Mouse (Mus musculus): ENCODE data around the gene Ints6. TPM values are rescaled to one million over a fixed set of nuclear protein-coding genes. Genes with fewer than 3 reads are reported as not detected.

Gene Ints6
- polyA plus RNA-seq, 1 experiment, result 3.7 TPM

DNA sequence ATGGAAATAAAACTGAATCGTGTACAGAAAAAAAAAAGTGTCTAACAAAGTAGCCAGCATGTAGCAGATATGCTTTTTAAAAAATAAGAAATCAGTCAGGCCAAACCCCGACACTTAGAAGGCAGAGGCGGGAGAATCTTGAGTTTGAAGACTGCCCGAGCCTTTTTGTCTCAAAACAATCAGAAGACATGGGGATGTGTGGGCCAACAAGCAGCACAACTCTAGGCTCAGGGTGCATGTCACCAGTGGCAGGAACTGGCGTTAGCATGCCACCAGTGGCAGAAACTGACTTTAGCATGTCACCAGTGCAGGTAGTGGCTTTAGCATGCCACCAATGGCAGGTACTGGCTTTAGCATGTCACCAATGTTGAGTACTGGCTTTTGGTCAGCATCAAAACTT, 121.4 kb downstream of the Ints6 start:
- Histone ChIP-seq H3K4me1 (no peaks in the 10 kb centered on the region), H3K36me3 (replicated peaks; ENCODE audit: low read length) (no peaks in the 10 kb centered on the region), H3K9me3 (peaks cover 2% of the 10 kb centered on the region; the same call in 1 of the 2 replicates), H3K4me3 (replicated peaks) (no peak overlapping the region), H3K27me3 (replicated peaks) (peaks cover 24% of the 10 kb centered on the region)
- TF ChIP-seq FLI1 (IDR thresholded peaks at IDR 0.05; ENCODE audit: low read length) (no peak), GATA1 (IDR thresholded peaks at IDR 0.05; ENCODE audit: borderline replicate concordance, low read length) (no peak)

GRCm38 (mm10) chr14:62639111-62639510, 121.9 kb downstream of the Ints6 start:
- Histone ChIP-seq H3K4me3 (replicated peaks) (no peak overlapping the region), H3K27me3 (replicated peaks) (peaks cover 27% of the 10 kb centered on the region), H3K9me3 (peaks cover 5% of the 10 kb centered on the region; the same call in 1 of the 2 replicates), H3K36me3 (replicated peaks; ENCODE audit: low read length) (no peaks in the 10 kb centered on the region), H3K4me1 (no peaks in the 10 kb centered on the region)
- TF ChIP-seq GATA1 (IDR thresholded peaks at IDR 0.05; ENCODE audit: borderline replicate concordance, low read length) (no peak), FLI1 (IDR thresholded peaks at IDR 0.05; ENCODE audit: low read length) (no peak)

- Histone ChIP-seq H3K36me3 (replicated peaks; ENCODE audit: low read length) (no peaks in the 10 kb centered on the region), H3K9me3 (peaks cover 5% of the 10 kb centered on the region; the same call in 1 of the 2 replicates), H3K4me3 (replicated peaks) (no peak overlapping the region), H3K4me1 (no peaks in the 10 kb centered on the region), H3K27me3 (replicated peaks) (peaks cover 27% of the 10 kb centered on the region)
- TF ChIP-seq GATA1 (IDR thresholded peaks at IDR 0.05; ENCODE audit: borderline replicate concordance, low read length) (no peak), FLI1 (IDR thresholded peaks at IDR 0.05; ENCODE audit: low read length) (no peak)
Measured at GRCm38 (mm10) chr14:62638345-62638702, 122.6 kb downstream of the Ints6 start.

DNA sequence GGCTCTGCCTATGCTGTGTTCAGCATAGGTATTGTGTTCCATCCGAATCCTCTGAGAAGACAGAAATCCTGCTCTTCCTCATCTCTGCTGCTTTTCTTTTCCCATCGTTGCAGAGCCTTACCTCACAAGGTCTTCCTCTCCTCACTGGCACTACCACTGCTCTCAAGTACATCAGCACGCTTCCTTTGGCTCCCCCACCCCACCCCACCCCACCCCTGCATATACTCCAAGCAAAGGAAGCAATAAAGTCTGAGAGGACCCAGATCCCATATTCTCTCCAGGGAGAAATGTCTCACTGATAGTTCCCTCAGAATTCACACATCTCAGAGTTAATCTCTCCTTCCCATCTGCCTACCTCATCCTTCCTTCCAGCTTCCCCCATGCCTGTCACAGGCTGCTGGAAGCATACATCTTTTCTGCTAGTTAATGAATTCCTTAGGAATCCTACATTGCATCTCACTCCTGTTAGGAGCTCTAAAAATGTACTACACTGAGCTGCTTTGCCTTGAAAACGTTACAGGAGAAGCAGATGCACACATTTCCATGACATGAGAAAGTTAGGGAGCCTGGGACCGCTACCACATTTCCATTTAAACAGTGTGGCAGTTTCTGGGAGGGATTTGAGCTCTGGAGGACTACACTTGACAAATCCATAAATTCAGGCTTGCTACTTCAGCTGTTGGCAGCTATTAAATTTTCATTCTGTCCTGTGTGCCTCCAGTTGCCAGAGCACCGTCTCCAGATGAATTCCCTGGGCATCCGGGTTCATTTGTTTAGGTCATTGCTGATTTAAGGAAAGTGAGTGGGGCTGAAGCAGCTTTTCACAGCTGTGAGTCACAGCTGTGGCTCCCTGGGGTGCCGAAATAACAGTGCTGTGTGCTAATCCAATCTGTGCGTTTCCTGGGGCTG, 123.3 kb downstream of the Ints6 start:
- Histone ChIP-seq H3K27me3 (replicated peaks) (peaks cover 27% of the 10 kb centered on the region), H3K9me3 (peaks cover 5% of the 10 kb centered on the region; the same call in 1 of the 2 replicates), H3K4me3 (replicated peaks) (no peak overlapping the region), H3K36me3 (replicated peaks; ENCODE audit: low read length) (no peaks in the 10 kb centered on the region), H3K4me1 (no peaks in the 10 kb centered on the region)
- no peak for TF ChIP-seq GATA1 (IDR thresholded peaks at IDR 0.05; ENCODE audit: borderline replicate concordance, low read length)
- no peak for TF ChIP-seq FLI1 (IDR thresholded peaks at IDR 0.05; ENCODE audit: low read length)

DNA sequence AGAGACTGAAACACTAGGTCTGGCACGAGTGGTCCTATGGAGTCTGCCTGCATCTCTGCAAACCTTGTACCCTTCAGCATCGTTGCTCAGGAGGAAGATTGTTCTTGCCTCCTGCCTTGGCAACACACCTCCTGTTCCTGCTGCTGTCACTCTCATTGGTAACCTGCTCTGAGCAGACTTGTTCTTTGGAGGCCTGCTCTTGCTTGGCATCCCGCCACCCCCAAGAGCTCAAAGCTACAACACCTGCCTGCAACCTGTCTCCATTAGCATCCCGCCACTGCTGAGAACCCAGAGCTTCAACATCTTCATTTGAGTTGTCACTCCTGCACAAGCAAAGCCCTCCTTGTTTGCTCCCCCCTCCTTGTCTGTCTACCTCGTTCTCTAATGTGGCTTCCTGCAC, 133.0 kb downstream of the Ints6 start:
- H3K4me1 ChIP-seq, result no peaks in the 10 kb centered on the region
- H3K36me3 ChIP-seq (replicated peaks; ENCODE audit: low read length), result no peaks in the 10 kb centered on the region
- TF ChIP-seq FLI1 (IDR thresholded peaks at IDR 0.05; ENCODE audit: low read length), result no peak
- no peak for TF ChIP-seq GATA1 (IDR thresholded peaks at IDR 0.05; ENCODE audit: borderline replicate concordance, low read length)
- H3K9me3 ChIP-seq, result peaks cover 27% of the 10 kb centered on the region
- H3K27me3 ChIP-seq (replicated peaks), result peaks cover 3% of the 10 kb centered on the region
- peak overlapping the region; percentile 59 for H3K4me3 ChIP-seq (replicated peaks)

Other genes starting within 250 kb of the Ints6 start
- 0.92 TPM in 1 of 2 replicates, not detected in the other for gene Fam124a, start 205.4 kb downstream of the Ints6 start, polyA plus RNA-seq (2012; ENCODE audit: insufficient read depth, low replicate concordance)
- not detected in 2 replicates for gene Gm4131, start 194.2 kb downstream of the Ints6 start, polyA plus RNA-seq (2012; ENCODE audit: insufficient read depth, low replicate concordance)
- not detected in 2 replicates for gene Serpine3, start 97.5 kb downstream of the Ints6 start, polyA plus RNA-seq (2012; ENCODE audit: insufficient read depth, low replicate concordance)
- gene Wdfy2, start 76.5 kb upstream of the Ints6 start, polyA plus RNA-seq (2012; ENCODE audit: insufficient read depth, low replicate concordance), result 0.49 and 0.56 TPM in 2 replicates
- gene Defb48, start 223.3 kb upstream of the Ints6 start, polyA plus RNA-seq (2012; ENCODE audit: insufficient read depth, low replicate concordance), result not detected in 2 replicates
- gene Defb47, start 236.9 kb upstream of the Ints6 start, polyA plus RNA-seq (2012; ENCODE audit: insufficient read depth, low replicate concordance), result not detected in 2 replicates

Data from megakaryocyte, embryonic 14.5 days (primary cell).